Mouse (Mus musculus): ENCODE measurements around the gene Pde8a.
"Not testable (repeated sequence)": the region's sequence is repeated elsewhere in the genome, so short reads cannot be mapped to it uniquely, and the experiment has no call there.

Gene Pde8a

GRCm38 (mm10) chr7:81213347-81214152, at the start of gene Pde8a:
TSS of gene Pde8a (plus strand) at chr7:81213596.
- DNase-seq (ENCODE audit: low spot score in 2 of 2), result no peak

GRCm38 (mm10) chr7:81164411-81164810, 49.0 kb upstream of the Pde8a start:
- DNase-seq (ENCODE audit: low spot score in 2 of 2), result no peak

- peak; percentile 12 to 15 for DNase-seq (ENCODE audit: low spot score in 2 of 2)
Measured at GRCm38 (mm10) chr7:81167124-81167523, 46.3 kb upstream of the Pde8a start.

GRCm38 (mm10) chr7:81169351-81169750, 44.0 kb upstream of the Pde8a start:
- no peak for DNase-seq (ENCODE audit: low spot score in 2 of 2)

GRCm38 (mm10) chr7:81173931-81174330, 39.5 kb upstream of the Pde8a start:
- DNase-seq (ENCODE audit: low spot score in 2 of 2), result no peak

DNA sequence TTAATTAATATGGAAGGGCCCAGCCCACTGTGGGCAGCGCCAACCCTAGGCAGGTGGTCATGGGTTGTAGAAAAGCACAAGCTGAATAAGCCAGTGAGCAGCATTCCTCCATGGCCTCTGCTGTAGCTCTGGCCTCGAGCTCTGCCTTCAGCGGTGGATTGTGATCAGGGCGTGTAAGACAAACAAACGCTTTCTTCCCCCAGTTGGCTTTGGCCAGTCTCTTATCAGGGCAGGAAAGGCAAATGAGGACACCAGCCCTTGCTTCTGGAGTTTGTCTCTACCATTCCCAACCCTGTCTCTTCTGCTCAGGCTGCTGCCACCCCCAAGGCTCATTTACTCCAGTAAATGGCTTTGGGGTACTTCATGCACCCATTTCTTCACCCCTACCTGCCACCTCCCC, 38.7 kb upstream of the Pde8a start:
- DNase-seq (ENCODE audit: low spot score in 2 of 2), result no peak

DNA sequence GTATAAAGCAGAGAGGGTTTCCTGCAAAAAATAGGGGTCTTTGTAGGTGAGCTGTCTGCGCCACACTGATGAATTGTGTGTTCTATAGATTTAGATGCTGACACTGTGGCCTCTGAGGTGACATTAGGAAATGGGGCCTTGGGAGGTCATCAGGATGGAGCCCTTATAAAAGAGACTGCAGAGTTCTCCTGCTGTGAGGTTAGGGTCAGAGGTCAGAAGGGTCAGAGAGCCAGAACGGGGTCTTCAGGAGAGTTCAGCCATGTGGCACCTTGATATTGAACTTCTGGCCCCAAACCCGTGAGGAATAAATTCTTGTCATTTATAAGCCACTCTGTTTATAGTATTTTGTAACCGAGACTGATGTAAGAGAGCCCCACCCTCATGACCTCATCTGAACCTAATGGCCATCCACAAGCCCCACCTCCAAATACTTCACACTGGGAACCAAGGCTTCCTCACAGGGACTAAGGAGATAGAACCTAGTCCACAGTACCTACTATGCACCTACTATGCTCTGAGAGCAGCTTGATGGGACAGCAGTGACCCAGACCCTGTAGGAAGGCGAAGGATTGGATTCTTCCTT, 37.1 kb upstream of the Pde8a start:
- no peak for DNase-seq (ENCODE audit: low spot score in 2 of 2)

GRCm38 (mm10) chr7:81179494-81179893, 33.9 kb upstream of the Pde8a start:
- DNase-seq (ENCODE audit: low spot score in 2 of 2), result peak in 1 of 2 experiments; percentile 19

GRCm38 (mm10) chr7:81182492-81183175, 30.8 kb upstream of the Pde8a start:
- DNase-seq (ENCODE audit: low spot score in 2 of 2), result no peak

DNA sequence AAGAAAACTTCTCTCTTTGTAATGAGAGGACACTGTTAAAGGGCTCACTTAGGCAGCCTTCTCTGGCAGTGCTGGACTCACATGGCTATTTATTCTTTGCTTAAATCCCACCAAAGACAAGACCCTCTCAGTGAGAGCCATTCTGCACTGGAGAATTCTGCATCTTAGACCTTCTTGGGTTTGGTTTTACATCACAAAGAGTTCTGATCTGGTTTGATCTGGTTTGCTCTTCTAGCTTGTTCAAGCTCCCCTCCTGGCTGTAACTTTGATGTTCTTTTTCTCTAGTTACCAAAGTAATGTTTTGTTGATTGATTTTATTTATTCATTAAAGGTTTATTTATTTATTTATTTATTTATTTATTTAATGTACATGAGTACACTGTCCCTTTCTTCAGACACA, 30.2 kb upstream of the Pde8a start:
- no peak for DNase-seq (ENCODE audit: low spot score in 2 of 2)

GRCm38 (mm10) chr7:81184136-81184535, 29.3 kb upstream of the Pde8a start:
- DNase-seq (ENCODE audit: low spot score in 2 of 2), result no peak

- no peak for DNase-seq (ENCODE audit: low spot score in 2 of 2)
Measured at GRCm38 (mm10) chr7:81184651-81185050, 28.7 kb upstream of the Pde8a start.

DNA sequence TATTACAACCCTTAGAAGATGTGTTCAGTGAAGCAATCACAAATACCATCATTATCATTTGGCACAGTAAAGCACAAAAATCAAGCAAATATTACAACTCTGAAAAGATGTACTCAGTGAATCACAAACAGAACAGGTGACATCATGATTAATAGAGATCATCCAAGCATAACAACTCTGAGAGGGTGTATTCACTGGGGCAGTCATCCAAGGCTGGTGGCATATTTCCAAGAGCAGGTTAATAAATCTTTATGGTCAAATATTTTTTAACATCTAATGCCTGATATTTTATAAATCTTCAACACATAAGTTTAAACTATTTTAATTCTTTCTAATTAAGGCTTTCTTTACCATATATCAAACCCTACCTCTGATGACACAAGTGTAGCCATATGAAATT, 27.4 kb upstream of the Pde8a start:
- not testable (repeated sequence) for DNase-seq (ENCODE audit: low spot score in 2 of 2)

GRCm38 (mm10) chr7:81189180-81189579, 24.2 kb upstream of the Pde8a start:
- no peak for DNase-seq (ENCODE audit: low spot score in 2 of 2)

DNA sequence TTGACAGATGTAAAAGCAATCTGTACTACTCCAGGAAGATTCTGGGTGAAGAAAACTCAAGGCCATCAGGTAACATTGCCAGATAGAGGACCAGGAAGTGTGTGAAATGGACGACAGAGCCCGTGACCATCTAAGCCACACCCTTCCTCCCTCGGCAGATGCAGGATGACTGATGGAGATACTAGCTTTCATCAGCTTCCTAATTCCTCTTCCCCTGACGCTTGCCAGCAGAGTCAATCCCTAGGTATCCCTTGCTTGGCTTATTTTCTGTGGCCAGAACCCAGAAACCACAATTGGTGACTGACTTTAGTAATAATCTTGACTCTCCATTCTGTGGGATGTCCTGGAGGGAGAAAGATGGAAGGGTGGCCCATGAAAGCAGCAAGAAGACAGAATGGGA, 17.9 kb upstream of the Pde8a start:
- no peak for DNase-seq (ENCODE audit: low spot score in 2 of 2)

- DNase-seq (ENCODE audit: low spot score in 2 of 2), result no peak
Measured at GRCm38 (mm10) chr7:81196796-81197195, 16.6 kb upstream of the Pde8a start.

DNA sequence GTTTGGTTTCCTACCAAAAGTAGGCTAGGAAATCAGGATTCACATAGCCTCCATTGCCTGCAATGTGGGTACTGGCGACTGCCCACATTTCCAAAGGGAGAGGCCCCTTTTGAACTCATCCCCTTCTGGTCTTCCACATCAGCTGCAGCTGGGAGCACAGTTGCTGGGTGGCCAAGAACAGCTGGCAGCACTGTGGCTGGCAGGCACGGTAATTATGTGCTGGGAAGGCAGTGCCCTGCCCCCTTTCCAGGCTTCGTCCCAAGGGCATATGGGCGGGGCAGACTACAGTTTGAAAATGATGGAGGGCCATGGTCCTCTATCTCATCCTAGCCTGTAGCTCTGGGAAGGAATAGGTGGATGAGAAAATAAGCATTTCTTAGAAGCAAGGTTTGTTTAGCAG, 14.9 kb upstream of the Pde8a start:
- no peak for DNase-seq (ENCODE audit: low spot score in 2 of 2)

DNA sequence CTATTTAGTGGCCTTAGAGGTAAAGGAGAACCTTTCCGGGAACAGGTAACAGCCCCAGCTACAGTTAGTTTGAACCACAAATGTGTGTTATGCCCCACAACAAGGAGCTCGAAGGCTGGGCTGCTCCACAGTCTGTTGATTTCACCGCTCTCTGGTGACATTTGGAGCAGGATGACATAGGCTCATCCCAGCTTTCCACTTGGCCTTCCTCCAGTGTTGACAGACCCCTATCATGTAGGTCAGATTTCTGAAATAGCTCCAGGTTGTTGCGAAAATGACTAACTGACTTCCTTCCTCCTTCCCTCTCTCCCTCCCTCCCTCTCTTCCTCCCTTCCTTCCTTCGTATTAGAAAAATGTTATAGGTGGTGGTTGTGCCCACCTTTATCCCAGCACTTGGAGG, 14.3 kb upstream of the Pde8a start:
- DNase-seq (ENCODE audit: low spot score in 2 of 2), result no peak

GRCm38 (mm10) chr7:81199757-81200156, 13.6 kb upstream of the Pde8a start:
- no peak for DNase-seq (ENCODE audit: low spot score in 2 of 2)

- no peak for DNase-seq (ENCODE audit: low spot score in 2 of 2)
Measured at GRCm38 (mm10) chr7:81202389-81202788, 11.0 kb upstream of the Pde8a start.

GRCm38 (mm10) chr7:81203576-81203975, 9.8 kb upstream of the Pde8a start:
- DNase-seq (ENCODE audit: low spot score in 2 of 2), result not testable (repeated sequence)

DNA sequence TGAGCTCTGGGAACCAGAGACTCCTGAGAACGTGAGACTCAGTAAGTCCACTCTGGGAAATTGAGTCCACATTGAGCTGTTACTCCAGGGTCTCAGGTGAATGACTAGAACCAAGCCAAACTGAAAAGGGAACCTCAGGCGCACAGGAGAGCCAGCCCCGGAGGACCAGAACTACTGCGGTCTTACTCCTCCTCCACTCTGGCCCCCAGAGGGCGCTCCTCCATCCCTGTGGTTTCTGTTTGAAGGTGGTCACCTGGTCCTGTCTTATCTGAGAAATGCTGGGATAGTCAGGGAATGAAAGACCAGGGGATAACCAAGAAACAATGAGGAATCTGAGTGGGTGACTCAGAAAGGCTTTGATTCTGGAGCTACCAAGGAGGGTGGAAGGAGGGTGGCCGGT, 4.5 kb upstream of the Pde8a start:
- DNase-seq (ENCODE audit: low spot score in 2 of 2), result no peak

Measured in frontal cortex, postnatal 14 days (tissue).